Comparison of ENCODE assay signal across 8 mouse cellular contexts in genomic region chr17:35836991-35837422, GRCm38 (mm10). TPM values are rescaled to one million over a fixed set of nuclear protein-coding genes. Genes with fewer than 3 reads are reported as not detected.
DNase-seq lines count a peak whose midpoint lies in the region; ATAC-seq and TF ChIP-seq lines count a peak whose summit lies in the region.

No protein-coding gene starts in this region.

- peak overlapping the region; percentile 97 for H3K27ac ChIP-seq in forebrain, embryonic 15.5 days (replicated peaks)

- TF ChIP-seq CTCF in G1E (IDR thresholded peaks at IDR 0.05; ENCODE audit: low read depth, low read length), result no peak

- peak overlapping the region; percentile 77 for H3K4me2 ChIP-seq in forebrain, embryonic 15.5 days (replicated peaks)

- no peak for ATAC-seq in G1E (ENCODE audit: extremely low read depth, insufficient number of reproducible peaks, low FRiP score, poor library complexity, severe bottlenecking)
- peak; percentile 31 for ATAC-seq in forebrain, embryonic 15.5 days (replicated peaks)

- H3K27me3 ChIP-seq in G1E (ENCODE audit: insufficient read depth, low read length), result no peaks in the 10 kb centered on the region
- no peaks in the 10 kb centered on the region for H3K27me3 ChIP-seq in forebrain, embryonic 15.5 days

- intact Hi-C loops in heart, postnatal 36 days (cut with DNase I), result loop anchor here (1.0 to 2.0 kb wide), 2 partner anchors 36 to 80 kb away; partner anchors contain the start of genes Mrps18b and Ppp1r10

- WGBS in forebrain, embryonic 15.5 days, result 1% methylated on average over 23 of the region's 25 CpGs

- H3K4me1 ChIP-seq in G1E (ENCODE audit: insufficient read depth, low read depth, low read length), result peaks cover 51% of the 10 kb centered on the region
- H3K4me1 ChIP-seq in forebrain, embryonic 15.5 days, result peaks cover 58% of the 10 kb centered on the region

- peak; percentile 70 for DNase-seq in G1E (ENCODE audit: low spot score)
- peak; percentile 85 for DNase-seq in cerebellum, adult 11-12 months
- DNase-seq in heart, postnatal 36 days, result peak; percentile 87 to 89
- peak; percentile 74 to 87 for DNase-seq in layer of hippocampus, postnatal 14 days (ENCODE audit: low spot score in 2 of 2)
- peak; percentile 94 for DNase-seq in lung, postnatal 10 days
- peak; percentile 94 for DNase-seq in retina, embryonic 14.5 days (ENCODE audit: low spot score)
- DNase-seq in urinary bladder, postnatal 14 days (ENCODE audit: low spot score), result peak; percentile 88

- peak overlapping the region; percentile 95 for H3K9ac ChIP-seq in forebrain, embryonic 15.5 days (replicated peaks)

- H3K4me3 ChIP-seq in G1E (ENCODE audit: low read depth, low read length), result peak overlapping the region; percentile 73
- peak overlapping the region; percentile 81 for H3K4me3 ChIP-seq in forebrain, embryonic 15.5 days

- H3K36me3 ChIP-seq in G1E (replicated peaks), result peaks cover 49% of the 10 kb centered on the region
- H3K36me3 ChIP-seq in forebrain, embryonic 15.5 days, result peaks cover 41% of the 10 kb centered on the region

- no peaks in the 10 kb centered on the region for H3K9me3 ChIP-seq in G1E (replicated peaks)
- no peaks in the 10 kb centered on the region for H3K9me3 ChIP-seq in forebrain, embryonic 15.5 days

RNA-seq across cellular contexts. Expression of gene Tubb5, which starts 1.1 kb away (rescaled TPM):
- 677 and 817 TPM in 2 replicates for total RNA-seq in G1E (2014; fragmentation: Nextera tagmentation)
- 849 and 1,028 TPM in 2 replicates for total RNA-seq in G1E (2017)
- polyA plus RNA-seq in G1E (2012), result 299 and 510 TPM in 2 replicates
- 1,924 and 1,932 TPM in 2 replicates for polyA plus RNA-seq in forebrain, embryonic 15.5 days (2015; fragmentation: Nextera tagmentation; extraction: Ambion mirVana)
- 10 to 100 TPM; 87.6 to 91.6 TPM for total RNA-seq in heart, postnatal 36 days (2021)
- 100 to 1,000 TPM; 615 to 684 TPM for total RNA-seq in layer of hippocampus, postnatal 14 days (2021)

RNA-seq across cellular contexts. Expression of gene Mdc1, which starts 4.3 kb away (rescaled TPM):
- total RNA-seq in G1E (2014; fragmentation: Nextera tagmentation), result 197 and 209 TPM in 2 replicates
- 10.8 and 15.8 TPM in 2 replicates for total RNA-seq in G1E (2017)
- 18.2 and 29.7 TPM in 2 replicates for polyA plus RNA-seq in G1E (2012)
- polyA plus RNA-seq in forebrain, embryonic 15.5 days (2015; fragmentation: Nextera tagmentation; extraction: Ambion mirVana), result 11.7 TPM in 2 replicates
- 10 to 100 TPM; 12.2 to 14.2 TPM for total RNA-seq in heart, postnatal 36 days (2021)
- total RNA-seq in layer of hippocampus, postnatal 14 days (2021), result 10 to 100 TPM; 13.6 to 15.0 TPM

RNA-seq across cellular contexts. Expression of gene Flot1, which starts 14.0 kb away (rescaled TPM):
- total RNA-seq in G1E (2014; fragmentation: Nextera tagmentation) (68.5 and 73.7 TPM in 2 replicates), G1E (2017) (93.5 and 97.6 TPM in 2 replicates)
- 65.3 and 84.9 TPM in 2 replicates for polyA plus RNA-seq in G1E (2012)
- polyA plus RNA-seq in forebrain, embryonic 15.5 days (2015; fragmentation: Nextera tagmentation; extraction: Ambion mirVana), result 68.3 and 75.1 TPM in 2 replicates
- 100 to 1,000 TPM; 154 to 159 TPM for total RNA-seq in heart, postnatal 36 days (2021)
- total RNA-seq in layer of hippocampus, postnatal 14 days (2021), result 100 to 1,000 TPM; 139 to 147 TPM

RNA-seq across cellular contexts. Expression of gene Ier3, which starts 15.5 kb away (rescaled TPM):
- total RNA-seq in G1E (2014; fragmentation: Nextera tagmentation) (13.7 and 21.4 TPM in 2 replicates), G1E (2017) (49.5 and 61.2 TPM in 2 replicates)
- 33.5 and 39.8 TPM in 2 replicates for polyA plus RNA-seq in G1E (2012)
- polyA plus RNA-seq in forebrain, embryonic 15.5 days (2015; fragmentation: Nextera tagmentation; extraction: Ambion mirVana), result 7.3 and 8.1 TPM in 2 replicates
- total RNA-seq in heart, postnatal 36 days (2021), result 10 to 100 TPM; 26.8 to 43.0 TPM
- 1 to 10 TPM; 3.8 to 4.2 TPM for total RNA-seq in layer of hippocampus, postnatal 14 days (2021)

RNA-seq across cellular contexts. Expression of gene Nrm, which starts 24.1 kb away (rescaled TPM):
- total RNA-seq in G1E (2014; fragmentation: Nextera tagmentation) (39.9 and 59.9 TPM in 2 replicates), G1E (2017) (51.0 and 53.3 TPM in 2 replicates)
- polyA plus RNA-seq in G1E (2012), result 23.4 and 33.1 TPM in 2 replicates
- 24.5 and 28.3 TPM in 2 replicates for polyA plus RNA-seq in forebrain, embryonic 15.5 days (2015; fragmentation: Nextera tagmentation; extraction: Ambion mirVana)
- 1 to 10 TPM; 2.3 to 2.4 TPM for total RNA-seq in heart, postnatal 36 days (2021)
- total RNA-seq in layer of hippocampus, postnatal 14 days (2021), result 1 to 10 TPM; 3.9 to 4.7 TPM

Comparison
In these comparisons a context has a peak if more than half of its experiments do, and no peak if none do; other contexts are left out.
1. RNA of gene Tubb5, which starts 1.1 kb away (total RNA-seq): 677 to 1,028 TPM in G1E and 615 to 684 TPM in layer of hippocampus, postnatal 14 days; 87.6 to 91.6 TPM in heart, postnatal 36 days; every median in the first group is over 4 times any median in the second.
2. Peak in every context shown above with its lines, with median percentiles within 50 percentile points of each other: DNase-seq.